ENCODE assay signal across 8 mouse cellular contexts in the genomic region with DNA sequence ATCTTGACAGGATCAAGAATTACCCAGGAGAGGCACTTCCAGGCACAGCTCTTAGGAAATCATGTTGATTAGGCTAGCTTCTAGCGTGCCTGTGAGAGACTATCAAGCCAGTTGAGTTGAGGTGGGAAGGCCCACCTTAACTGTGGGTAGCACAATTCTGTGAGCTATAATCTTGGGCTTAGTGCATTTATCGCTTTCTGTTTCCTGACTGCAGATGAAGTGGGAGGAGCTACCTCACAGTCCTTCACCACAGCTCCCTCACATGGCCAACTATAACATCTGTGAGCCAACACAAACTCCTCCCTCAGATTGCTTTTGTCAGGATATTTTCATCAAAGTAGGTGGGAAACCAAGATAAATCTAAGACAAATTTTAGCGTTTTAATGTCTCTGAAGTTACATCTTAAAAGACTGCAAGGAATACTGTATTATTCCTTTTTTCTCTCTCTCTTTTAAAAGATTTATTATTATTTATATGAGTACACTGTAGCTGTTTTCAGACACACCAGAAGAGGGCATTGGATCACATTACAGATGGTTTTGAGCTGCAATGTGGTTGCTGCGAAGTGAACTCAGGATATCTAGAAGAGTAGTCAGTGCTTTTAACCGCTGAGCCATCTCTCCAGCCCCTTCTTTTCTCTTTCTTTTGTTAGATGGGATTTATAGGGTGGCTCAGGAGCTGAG. TPM values are rescaled to one million over a fixed set of nuclear protein-coding genes. Genes with fewer than 3 reads are reported as not detected.
DNase-seq lines count a peak whose midpoint lies in the region; ATAC-seq lines count a peak whose summit lies in the region.

No protein-coding gene starts in this region.

- ATAC-seq in midbrain, embryonic 13.5 days: no peak
- ATAC-seq in erythroblast, adult 5-6 weeks (replicated peaks; ENCODE audit: low FRiP score, poor library complexity, severe bottlenecking): peak; percentile 80
- no peak for ATAC-seq in hindbrain, embryonic 14.5 days (ENCODE audit: low FRiP score)
- ATAC-seq in liver, embryonic 15.5 days (ENCODE audit: insufficient read depth): no peak
- no peak for ATAC-seq in cerebellum, adult (ENCODE audit: insufficient number of reproducible peaks, low FRiP score, low TSS enrichment)

- 15% methylated on average over 5 of the region's 5 CpGs for WGBS in midbrain, embryonic 13.5 days
- WGBS in midbrain, embryonic 10.5 days: 20% methylated on average over 5 of the region's 5 CpGs
- WGBS in hindbrain, embryonic 14.5 days: 14% methylated on average over 5 of the region's 5 CpGs
- 9% methylated on average over 5 of the region's 5 CpGs for WGBS in liver, embryonic 15.5 days (ENCODE audit: insufficient replicate concordance)

- H3K27me3 ChIP-seq in midbrain, embryonic 13.5 days: no peaks in the 10 kb centered on the region
- H3K27me3 ChIP-seq in midbrain, embryonic 10.5 days (ENCODE audit: low read depth, poor library complexity, severe bottlenecking): no peaks in the 10 kb centered on the region
- H3K27me3 ChIP-seq in hindbrain, embryonic 14.5 days (ENCODE audit: control insufficient read depth, insufficient read depth, low read length): no peaks in the 10 kb centered on the region
- H3K27me3 ChIP-seq in liver, embryonic 15.5 days: peaks cover 6% of the 10 kb centered on the region

- H3K4me1 ChIP-seq in midbrain, embryonic 13.5 days (replicated peaks): no peaks in the 10 kb centered on the region
- H3K4me1 ChIP-seq in midbrain, embryonic 10.5 days: peaks cover 7% of the 10 kb centered on the region; the same call in 1 of the 2 replicates
- no peaks in the 10 kb centered on the region for H3K4me1 ChIP-seq in hindbrain, embryonic 14.5 days (replicated peaks; ENCODE audit: control insufficient read depth, insufficient read depth, low read length)
- H3K4me1 ChIP-seq in liver, embryonic 15.5 days (replicated peaks): peaks cover 9% of the 10 kb centered on the region

- no peaks in the 10 kb centered on the region for H3K9me3 ChIP-seq in midbrain, embryonic 13.5 days
- H3K9me3 ChIP-seq in midbrain, embryonic 10.5 days (replicated peaks): no peaks in the 10 kb centered on the region
- H3K9me3 ChIP-seq in hindbrain, embryonic 14.5 days (ENCODE audit: control insufficient read depth, low read length): no peaks in the 10 kb centered on the region
- H3K9me3 ChIP-seq in liver, embryonic 15.5 days (replicated peaks): no peaks in the 10 kb centered on the region

- no peak overlapping the region for H3K4me3 ChIP-seq in midbrain, embryonic 13.5 days (replicated peaks)
- no peak overlapping the region for H3K4me3 ChIP-seq in midbrain, embryonic 10.5 days
- H3K4me3 ChIP-seq in hindbrain, embryonic 14.5 days (replicated peaks; ENCODE audit: low read length): no peak overlapping the region
- H3K4me3 ChIP-seq in liver, embryonic 15.5 days (replicated peaks): no peak overlapping the region

- H3K4me2 ChIP-seq in midbrain, embryonic 13.5 days (replicated peaks): no peak overlapping the region
- H3K4me2 ChIP-seq in hindbrain, embryonic 14.5 days (replicated peaks): peak overlapping the region; percentile 29; the same call in 1 of the 2 replicates
- peak overlapping the region; percentile 32 for H3K4me2 ChIP-seq in liver, embryonic 15.5 days

- no peaks in the 10 kb centered on the region for H3K36me3 ChIP-seq in midbrain, embryonic 13.5 days
- no peaks in the 10 kb centered on the region for H3K36me3 ChIP-seq in midbrain, embryonic 10.5 days
- no peaks in the 10 kb centered on the region for H3K36me3 ChIP-seq in hindbrain, embryonic 14.5 days (replicated peaks; ENCODE audit: control insufficient read depth, insufficient read depth)
- H3K36me3 ChIP-seq in liver, embryonic 15.5 days (replicated peaks): no peaks in the 10 kb centered on the region

- H3K9ac ChIP-seq in midbrain, embryonic 13.5 days (replicated peaks): no peak overlapping the region
- H3K9ac ChIP-seq in hindbrain, embryonic 14.5 days: no peak overlapping the region; the same call in 1 of the 2 replicates
- no peak overlapping the region for H3K9ac ChIP-seq in liver, embryonic 15.5 days

- 0 out of 2 replicates have a peak overlapping the region, but pooled peaks have one; percentile 11 for H3K27ac ChIP-seq in midbrain, embryonic 13.5 days
- H3K27ac ChIP-seq in midbrain, embryonic 10.5 days (replicated peaks): no peak overlapping the region
- H3K27ac ChIP-seq in hindbrain, embryonic 14.5 days: no peak overlapping the region
- no peak overlapping the region for H3K27ac ChIP-seq in liver, embryonic 15.5 days (replicated peaks)

- no peak for DNase-seq in midbrain, embryonic 10.5 days (ENCODE audit: low spot score)
- peak; percentile 78 for DNase-seq in R1 (ENCODE audit: low read depth, low spot score)
- peak; percentile 36 for DNase-seq in hindbrain, embryonic 14.5 days (ENCODE audit: low spot score)
- peak; percentile 81 for DNase-seq in retina, postnatal 1 day

RNA-seq across cellular contexts. Expression of a gene that starts 5.4 kb away (rescaled TPM):
- 44.7 and 47.7 TPM in 2 replicates for polyA plus RNA-seq in midbrain, embryonic 13.5 days (2015; fragmentation: Nextera tagmentation; extraction: Ambion mirVana)
- 45.2 and 47.8 TPM in 2 replicates for polyA plus RNA-seq in midbrain, embryonic 10.5 days (2016; fragmentation: Nextera tagmentation; extraction: Ambion mirVana)
- 15.5 and 30.0 TPM in 2 replicates for total RNA-seq in erythroblast, adult 5-6 weeks (2015; ENCODE audit: low replicate concordance)
- 16.7 and 20.7 TPM in 2 replicates for total RNA-seq in erythroblast, adult 5-6 weeks (2017; ENCODE audit: low replicate concordance)
- 38.2 and 42.0 TPM in 2 replicates for polyA plus RNA-seq in hindbrain, embryonic 14.5 days (2014; fragmentation: Nextera tagmentation; extraction: Ambion mirVana)
- polyA plus RNA-seq in liver, embryonic 15.5 days (2015; fragmentation: Nextera tagmentation; extraction: Ambion mirVana): 15.9 and 17.1 TPM in 2 replicates

RNA-seq across cellular contexts. Expression of a gene that starts 32.1 kb away (rescaled TPM):
- polyA plus RNA-seq in midbrain, embryonic 13.5 days (2015; fragmentation: Nextera tagmentation; extraction: Ambion mirVana): 64.9 and 68.9 TPM in 2 replicates
- 52.6 and 57.4 TPM in 2 replicates for polyA plus RNA-seq in midbrain, embryonic 10.5 days (2016; fragmentation: Nextera tagmentation; extraction: Ambion mirVana)
- total RNA-seq in erythroblast, adult 5-6 weeks (2015; ENCODE audit: low replicate concordance): 2.1 and 2.5 TPM in 2 replicates
- 4.3 and 9.0 TPM in 2 replicates for total RNA-seq in erythroblast, adult 5-6 weeks (2017; ENCODE audit: low replicate concordance)
- 82.1 and 96.0 TPM in 2 replicates for polyA plus RNA-seq in hindbrain, embryonic 14.5 days (2014; fragmentation: Nextera tagmentation; extraction: Ambion mirVana)
- polyA plus RNA-seq in liver, embryonic 15.5 days (2015; fragmentation: Nextera tagmentation; extraction: Ambion mirVana): 13.0 and 14.3 TPM in 2 replicates
